Mouse (Mus musculus) embryo, embryonic 11.5 days (tissue): ENCODE data around the gene Rbms3.

Experiments used
- DNase-seq: peaks from one replicate; pipeline ENCODE4 v3.0.0-alpha.2; 2012; ENCODE audit warnings: low read depth, low spot score

Rbms3 gene

DNA sequence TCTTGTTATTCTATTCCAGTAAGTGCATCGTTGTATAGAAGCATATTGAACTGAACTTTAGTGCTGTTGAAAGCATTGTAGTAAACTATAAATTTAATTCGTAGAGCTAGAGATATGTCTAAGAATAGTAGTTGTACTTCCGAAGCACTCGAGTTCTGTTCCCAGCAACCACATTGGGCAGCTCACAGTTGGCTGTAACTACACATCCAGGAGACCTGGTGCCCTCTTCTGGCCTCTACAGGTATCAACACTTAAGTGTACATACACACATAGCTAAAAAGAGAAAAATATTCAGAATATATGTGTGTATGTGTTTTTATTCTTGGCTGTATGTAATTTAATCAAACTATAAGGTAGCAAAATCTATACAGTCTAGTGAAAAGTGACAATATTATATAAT lies 1098.6 kb downstream of the Rbms3 start:
- DNase-seq = no peak

DNA sequence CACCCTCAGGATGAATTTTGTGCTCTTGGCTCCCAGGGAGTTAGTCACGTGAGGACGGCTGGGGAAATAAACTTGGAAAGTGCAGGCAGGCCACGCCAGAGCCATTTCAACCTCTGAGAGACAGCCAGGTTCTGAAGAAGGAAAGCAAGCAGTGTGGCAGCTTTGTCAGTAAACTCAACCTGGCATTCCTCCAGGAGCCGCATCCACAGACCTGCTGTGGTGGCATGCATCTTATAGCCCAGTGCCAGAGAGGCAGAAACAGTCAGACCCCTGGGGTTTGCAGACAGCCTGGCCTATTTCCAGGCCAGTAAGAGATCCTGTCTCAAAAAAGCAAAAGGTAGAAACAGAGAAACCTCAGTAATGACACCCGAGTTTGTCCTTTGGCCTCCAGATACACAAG lies 1105.3 kb downstream of the Rbms3 start:
- no peak for DNase-seq
